Mouse (Mus musculus) embryonic fibroblast, embryonic 13.5 days (primary cell): Measurements from ENCODE around the gene Arl5c.

Source experiments
- CTCF ChIP-seq: IDR thresholded peaks from 2 replicates; pipeline ENCODE4 v1.5.1; 2011; ENCODE audit warnings: mild to moderate bottlenecking, control low read depth, low read length, moderate library complexity, borderline replicate concordance; ENCODE audit not compliant: insufficient read depth
- POLR2A ChIP-seq: IDR thresholded peaks from 2 replicates; pipeline ENCODE4 v1.6.1; 2011; ENCODE audit warnings: low read depth, mild to moderate bottlenecking, control low read depth, low read length, moderate library complexity

DNA sequence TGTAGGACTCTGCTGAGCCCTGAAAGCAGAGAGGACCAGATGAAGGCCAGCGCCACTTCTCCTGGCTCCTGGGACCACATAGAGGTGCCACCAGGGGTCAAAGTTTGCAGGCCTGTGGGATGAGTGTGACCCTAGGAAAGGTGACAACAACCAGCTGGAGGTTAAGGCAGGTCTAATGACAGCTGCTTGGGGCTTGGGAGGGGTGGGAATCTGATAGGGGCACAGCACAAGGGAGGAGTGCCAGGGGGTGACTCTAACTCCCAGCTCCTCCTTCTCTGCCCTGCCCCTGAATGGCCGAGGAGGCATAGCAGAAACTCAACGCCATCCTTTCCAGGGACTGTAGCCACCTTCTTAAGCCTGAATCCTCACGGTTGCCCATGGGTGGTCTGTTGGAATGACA lies 20.8 kb upstream of the Arl5c start:
- TF ChIP-seq CTCF, result no peak
- TF ChIP-seq POLR2A, result no peak
